Mouse (Mus musculus): ENCODE measurements at regions not wholly inside any gene's neighbourhood (a gene's known extent, or its start where the extent isn't known, plus 50 kb on each side); places are given as distances from the start of the nearest gene placed in this dataset.

DNA sequence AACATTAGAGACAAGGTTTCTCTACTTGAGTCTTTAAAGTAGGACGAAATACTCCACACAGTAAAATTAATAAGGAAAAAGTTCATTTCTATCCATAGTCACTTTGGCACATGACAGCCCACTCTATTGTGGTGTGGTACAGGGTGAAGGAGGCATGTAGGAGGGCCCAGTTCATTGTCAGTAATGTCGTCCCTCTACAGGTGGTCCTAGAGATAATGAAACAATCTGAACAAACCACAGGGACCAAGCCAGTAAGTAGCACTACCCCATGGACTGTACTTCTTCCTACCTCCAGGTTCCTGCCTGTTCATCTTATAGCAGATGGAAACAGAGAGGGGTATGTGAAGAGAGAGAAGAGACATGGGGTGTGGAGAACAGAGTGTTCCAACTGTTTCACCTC lies 102.1 kb upstream of the Mtap start:
- Histone ChIP-seq H3K4me3 (ENCODE audit: low read depth, low read length) (no peak overlapping the region), H3K27ac (ENCODE audit: low read depth, low read length) (no peak overlapping the region), H3K9ac (replicated peaks; ENCODE audit: low read depth, low read length) (no peak overlapping the region), H3K4me2 (ENCODE audit: low read depth, low read length) (no peak overlapping the region), H3K4me1 (ENCODE audit: control insufficient read depth, insufficient read depth, low read length) (no peaks in the 10 kb centered on the region), H3K9me3 (ENCODE audit: control insufficient read depth, low read length) (no peaks in the 10 kb centered on the region), H3K27me3 (ENCODE audit: control insufficient read depth, insufficient read depth, low read length) (no peaks in the 10 kb centered on the region), H3K36me3 (ENCODE audit: control insufficient read depth, insufficient read depth, low read length) (no peaks in the 10 kb centered on the region)
- no peak for ATAC-seq (ENCODE audit: low read depth)
- WGBS: 80% methylated on average over 2 of the region's 2 CpGs

DNA sequence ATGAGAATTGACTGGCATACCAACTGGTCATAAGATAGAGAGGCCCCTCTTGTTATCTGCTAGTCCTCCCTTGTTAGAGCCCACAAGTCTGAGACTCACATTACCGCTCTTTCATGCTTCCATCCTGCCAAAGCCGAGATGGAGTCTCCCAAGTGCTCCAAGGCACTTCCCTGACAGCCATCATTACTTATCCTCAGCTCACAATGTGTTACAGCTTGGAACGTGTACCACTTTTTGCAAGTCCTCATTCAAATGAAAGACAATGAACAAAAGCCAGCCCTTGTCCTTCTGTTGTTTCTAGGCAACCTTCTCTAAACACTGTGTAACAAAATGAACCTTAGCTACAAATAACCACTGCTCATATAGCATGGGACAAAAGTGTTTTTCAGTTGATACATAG lies 102.6 kb upstream of the Mtap start:
- Histone ChIP-seq H3K4me1 (ENCODE audit: control insufficient read depth, insufficient read depth, low read length) (no peaks in the 10 kb centered on the region), H3K36me3 (ENCODE audit: control insufficient read depth, insufficient read depth, low read length) (no peaks in the 10 kb centered on the region), H3K4me3 (ENCODE audit: low read depth, low read length) (no peak overlapping the region), H3K4me2 (ENCODE audit: low read depth, low read length) (no peak overlapping the region), H3K27ac (ENCODE audit: low read depth, low read length) (no peak overlapping the region), H3K9ac (replicated peaks; ENCODE audit: low read depth, low read length) (no peak overlapping the region), H3K27me3 (ENCODE audit: control insufficient read depth, insufficient read depth, low read length) (no peaks in the 10 kb centered on the region), H3K9me3 (ENCODE audit: control insufficient read depth, low read length) (no peaks in the 10 kb centered on the region)
- 43% methylated on average over 3 of the region's 3 CpGs for WGBS
- no peak for ATAC-seq (ENCODE audit: low read depth)

DNA sequence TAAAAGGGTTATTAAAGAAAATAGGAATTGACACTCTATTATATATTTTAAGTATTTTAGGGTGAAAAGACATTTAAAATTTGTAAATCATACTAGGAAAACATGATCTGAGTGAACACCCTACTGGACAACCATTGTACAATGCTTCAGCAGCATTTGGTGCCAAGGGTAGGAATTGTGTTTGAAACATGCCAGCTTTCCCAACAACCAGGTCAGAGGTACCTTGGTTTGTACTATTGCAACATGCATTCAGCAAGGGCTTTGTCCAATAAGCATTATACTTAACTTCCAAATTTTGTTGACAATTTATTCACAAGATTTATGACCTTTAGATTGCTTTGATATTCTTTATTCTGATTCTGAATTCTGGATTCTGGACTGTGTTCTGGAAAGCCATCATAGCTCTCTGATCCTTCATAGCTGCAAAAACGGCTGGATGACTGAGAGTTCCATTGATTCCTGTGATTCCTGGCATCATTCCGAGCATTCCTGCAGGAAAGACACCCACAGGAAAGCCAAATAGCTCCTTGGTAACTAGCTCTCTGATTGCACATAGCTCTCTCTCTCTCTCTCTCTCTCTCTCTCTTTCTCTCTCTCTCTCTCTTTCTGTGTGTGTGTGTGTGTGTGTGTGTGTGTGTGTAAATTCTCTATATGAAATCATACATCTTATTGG lies 124.1 kb upstream of the Mtap start:
- no peaks in the 10 kb centered on the region for H3K27me3 ChIP-seq (ENCODE audit: control insufficient read depth, insufficient read depth, low read length)
- no peaks in the 10 kb centered on the region for H3K4me1 ChIP-seq (ENCODE audit: control insufficient read depth, insufficient read depth, low read length)
- no peak overlapping the region for H3K27ac ChIP-seq (ENCODE audit: low read depth, low read length)
- WGBS: 63% methylated on average over 2 of the region's 2 CpGs
- no peak for ATAC-seq (ENCODE audit: low read depth)
- H3K9me3 ChIP-seq (ENCODE audit: control insufficient read depth, low read length): no peaks in the 10 kb centered on the region
- no peaks in the 10 kb centered on the region for H3K36me3 ChIP-seq (ENCODE audit: control insufficient read depth, insufficient read depth, low read length)
- H3K9ac ChIP-seq (replicated peaks; ENCODE audit: low read depth, low read length): no peak overlapping the region
- H3K4me3 ChIP-seq (ENCODE audit: low read depth, low read length): no peak overlapping the region
- H3K4me2 ChIP-seq (ENCODE audit: low read depth, low read length): no peak overlapping the region

DNA sequence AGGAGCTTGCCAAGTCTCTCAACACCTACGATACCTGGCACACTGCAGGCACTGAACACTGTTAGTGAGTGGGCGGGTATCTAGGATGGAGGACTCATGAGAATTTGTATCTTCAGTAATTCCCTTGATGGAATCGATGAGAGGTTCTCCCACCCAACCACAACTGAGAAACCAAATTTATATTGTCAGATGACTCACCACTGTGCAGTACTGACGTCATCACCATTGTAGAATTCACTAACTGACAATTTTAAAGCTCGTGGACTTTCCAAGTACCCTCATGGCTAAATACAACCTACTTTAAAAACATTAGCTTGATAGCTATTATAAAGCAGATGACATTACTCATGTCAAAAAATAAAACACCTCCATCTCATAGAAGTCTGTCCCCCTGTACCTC lies 128.4 kb upstream of the Mtap start:
- Histone ChIP-seq H3K9me3 (ENCODE audit: control insufficient read depth, low read length) (no peaks in the 10 kb centered on the region), H3K27me3 (ENCODE audit: control insufficient read depth, insufficient read depth, low read length) (no peaks in the 10 kb centered on the region), H3K9ac (replicated peaks; ENCODE audit: low read depth, low read length) (no peak overlapping the region), H3K36me3 (ENCODE audit: control insufficient read depth, insufficient read depth, low read length) (no peaks in the 10 kb centered on the region), H3K27ac (ENCODE audit: low read depth, low read length) (no peak overlapping the region), H3K4me1 (ENCODE audit: control insufficient read depth, insufficient read depth, low read length) (no peaks in the 10 kb centered on the region), H3K4me2 (ENCODE audit: low read depth, low read length) (no peak overlapping the region), H3K4me3 (ENCODE audit: low read depth, low read length) (no peak overlapping the region)
- no peak for ATAC-seq (ENCODE audit: low read depth)
- WGBS: 87% methylated on average over 5 of the region's 5 CpGs

DNA sequence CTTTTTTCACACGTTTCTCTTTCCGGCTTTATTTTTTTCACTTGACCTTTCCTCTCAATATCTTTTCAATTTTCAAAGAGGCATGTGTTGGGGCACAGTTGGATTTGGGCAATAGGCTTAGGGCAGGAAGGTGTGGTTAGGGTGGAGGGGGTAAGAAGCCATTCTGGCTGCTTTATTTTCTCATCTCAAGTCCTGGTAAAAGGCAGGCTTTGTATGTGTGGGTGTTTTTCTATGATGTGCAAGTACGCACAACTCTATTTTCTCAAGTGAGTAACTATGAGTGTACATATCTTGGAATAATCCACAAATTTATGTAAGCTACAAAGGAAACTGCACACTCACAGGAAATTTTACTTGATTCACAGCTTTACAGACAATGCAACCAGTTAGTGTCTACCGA lies 121.5 kb upstream of the Ifne start:
- no peak for ATAC-seq (ENCODE audit: low read depth)
- 89% methylated on average over 4 of the region's 4 CpGs for WGBS

DNA sequence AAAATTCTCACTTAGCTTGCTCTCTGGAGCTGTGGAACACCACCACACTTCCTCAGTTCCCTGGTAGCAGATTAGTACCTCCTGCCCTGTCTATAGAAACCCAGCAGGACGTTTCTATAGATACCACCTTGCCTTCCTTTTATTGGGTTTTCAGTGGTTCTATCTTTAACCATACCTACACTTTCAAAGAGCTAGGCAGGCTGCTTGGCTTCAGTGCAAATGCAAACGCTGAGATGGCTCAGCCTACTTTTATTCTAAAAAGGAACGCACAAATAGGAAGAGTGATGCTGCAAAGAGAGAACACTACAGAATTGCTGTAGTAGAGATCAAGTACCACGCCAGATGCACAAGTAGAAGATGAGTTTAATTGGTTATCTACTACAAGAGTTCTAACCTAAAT lies 120.9 kb upstream of the Ifne start:
- H3K4me3 ChIP-seq (ENCODE audit: low read depth, low read length): no peak overlapping the region
- WGBS: 76% methylated on average over 4 of the region's 4 CpGs

More for the DNA sequence above, 121.5 kb upstream of the Ifne start:
- no peaks in the 10 kb centered on the region for H3K36me3 ChIP-seq (ENCODE audit: control insufficient read depth, insufficient read depth, low read length)
- no peak overlapping the region for H3K9ac ChIP-seq (replicated peaks; ENCODE audit: low read depth, low read length)
- H3K4me1 ChIP-seq (ENCODE audit: control insufficient read depth, insufficient read depth, low read length): no peaks in the 10 kb centered on the region
- H3K9me3 ChIP-seq (ENCODE audit: control insufficient read depth, low read length): no peaks in the 10 kb centered on the region
- H3K4me3 ChIP-seq (ENCODE audit: low read depth, low read length): no peak overlapping the region
- H3K4me2 ChIP-seq (ENCODE audit: low read depth, low read length): no peak overlapping the region
- H3K27ac ChIP-seq (ENCODE audit: low read depth, low read length): no peak overlapping the region
- no peaks in the 10 kb centered on the region for H3K27me3 ChIP-seq (ENCODE audit: control insufficient read depth, insufficient read depth, low read length)

DNA sequence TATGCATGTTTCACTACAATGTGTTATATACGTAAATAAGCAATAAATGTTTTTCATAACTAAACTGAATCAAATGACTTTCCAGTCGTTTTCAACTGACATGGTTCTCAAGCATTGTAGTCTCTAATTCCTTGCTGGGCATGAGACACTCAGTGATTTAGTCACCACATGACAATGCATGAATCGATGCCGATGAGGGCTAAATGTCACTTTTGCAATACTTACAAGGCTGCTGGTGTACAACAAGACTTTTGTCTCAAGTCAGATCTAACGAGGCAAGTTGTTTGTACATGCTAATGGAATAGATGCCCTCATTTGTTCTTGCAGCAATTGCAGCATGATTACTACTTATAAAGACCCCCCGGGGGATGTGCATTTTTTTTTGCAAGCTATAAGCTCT lies 120.2 kb upstream of the Ifne start:
- Histone ChIP-seq H3K9me3 (ENCODE audit: control insufficient read depth, low read length) (no peaks in the 10 kb centered on the region), H3K4me2 (ENCODE audit: low read depth, low read length) (no peak overlapping the region), H3K9ac (replicated peaks; ENCODE audit: low read depth, low read length) (no peak overlapping the region), H3K27ac (ENCODE audit: low read depth, low read length) (no peak overlapping the region), H3K4me3 (ENCODE audit: low read depth, low read length) (no peak overlapping the region), H3K4me1 (ENCODE audit: control insufficient read depth, insufficient read depth, low read length) (no peaks in the 10 kb centered on the region), H3K36me3 (ENCODE audit: control insufficient read depth, insufficient read depth, low read length) (no peaks in the 10 kb centered on the region), H3K27me3 (ENCODE audit: control insufficient read depth, insufficient read depth, low read length) (no peaks in the 10 kb centered on the region)
- no peak for ATAC-seq (ENCODE audit: low read depth)
- 78% methylated on average over 6 of the region's 6 CpGs for WGBS

More for the DNA sequence above, 120.9 kb upstream of the Ifne start:
- H3K4me1 ChIP-seq (ENCODE audit: control insufficient read depth, insufficient read depth, low read length): no peaks in the 10 kb centered on the region
- H3K27ac ChIP-seq (ENCODE audit: low read depth, low read length): no peak overlapping the region
- no peaks in the 10 kb centered on the region for H3K27me3 ChIP-seq (ENCODE audit: control insufficient read depth, insufficient read depth, low read length)
- no peak overlapping the region for H3K4me2 ChIP-seq (ENCODE audit: low read depth, low read length)
- no peak overlapping the region for H3K9ac ChIP-seq (replicated peaks; ENCODE audit: low read depth, low read length)
- ATAC-seq (ENCODE audit: low read depth): no peak
- no peaks in the 10 kb centered on the region for H3K9me3 ChIP-seq (ENCODE audit: control insufficient read depth, low read length)
- no peaks in the 10 kb centered on the region for H3K36me3 ChIP-seq (ENCODE audit: control insufficient read depth, insufficient read depth, low read length)

DNA sequence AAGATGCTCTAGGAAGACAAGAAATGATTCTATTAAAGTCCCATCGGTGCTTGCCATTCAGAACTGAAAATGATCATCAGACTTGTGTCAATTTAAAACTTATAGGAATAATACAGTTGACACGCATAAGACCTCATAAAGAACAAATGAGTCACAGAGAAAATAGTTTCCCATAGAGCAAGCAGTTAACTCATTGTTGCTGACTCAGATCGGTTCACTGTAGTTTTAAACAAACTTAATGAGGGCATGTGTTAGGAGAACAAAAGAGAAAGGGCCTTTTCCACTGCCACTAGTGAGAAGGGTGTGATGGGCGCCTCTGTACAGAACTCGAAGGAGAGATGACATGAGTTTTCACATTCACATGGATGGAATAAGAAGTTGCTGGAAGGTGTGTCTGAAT lies 118.3 kb upstream of the Ifne start:
- 76% methylated on average over 5 of the region's 5 CpGs for WGBS
- Histone ChIP-seq H3K4me2 (ENCODE audit: low read depth, low read length) (no peak overlapping the region), H3K9ac (replicated peaks; ENCODE audit: low read depth, low read length) (no peak overlapping the region), H3K27ac (ENCODE audit: low read depth, low read length) (no peak overlapping the region), H3K9me3 (ENCODE audit: control insufficient read depth, low read length) (no peaks in the 10 kb centered on the region), H3K27me3 (ENCODE audit: control insufficient read depth, insufficient read depth, low read length) (no peaks in the 10 kb centered on the region), H3K4me3 (ENCODE audit: low read depth, low read length) (no peak overlapping the region), H3K4me1 (ENCODE audit: control insufficient read depth, insufficient read depth, low read length) (no peaks in the 10 kb centered on the region), H3K36me3 (ENCODE audit: control insufficient read depth, insufficient read depth, low read length) (no peaks in the 10 kb centered on the region)
- no peak for ATAC-seq (ENCODE audit: low read depth)

DNA sequence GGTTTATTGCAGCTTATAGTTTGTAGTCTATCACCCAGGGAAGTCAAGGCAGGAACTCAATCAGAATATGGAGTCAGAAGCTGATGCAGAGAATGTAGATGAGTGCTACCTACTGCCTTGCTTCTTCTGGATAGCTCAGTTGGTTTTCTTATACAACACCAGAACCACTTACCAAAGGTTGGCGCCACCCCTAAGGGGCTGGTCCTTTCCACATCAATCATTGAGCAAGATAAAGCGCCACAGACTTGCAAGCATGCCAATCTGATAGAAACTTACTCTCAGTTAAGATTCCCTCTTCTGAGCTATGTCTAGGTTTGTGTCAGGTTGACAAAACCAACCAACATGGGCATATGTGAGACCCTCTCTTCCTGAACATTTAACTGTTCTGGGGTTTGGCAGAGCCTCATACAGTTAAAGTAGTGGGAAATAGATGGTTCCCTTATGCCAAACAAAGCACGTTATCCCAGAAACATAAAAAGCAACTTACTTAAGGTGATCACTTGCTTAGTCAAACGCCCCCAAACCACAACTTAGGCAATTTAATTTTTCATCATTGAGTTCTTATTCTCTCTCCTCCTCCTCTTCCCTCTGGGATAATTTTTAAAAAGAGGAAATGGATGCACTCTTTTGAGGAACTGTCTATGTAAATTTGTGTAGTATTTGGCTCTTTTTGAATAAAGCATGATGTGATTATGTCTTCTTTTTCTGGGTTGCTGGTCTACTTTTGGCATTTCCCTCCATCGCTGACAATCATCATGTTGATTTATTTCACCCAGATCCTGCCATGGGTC lies 115.3 kb upstream of the Ifne start:
- no peak for ATAC-seq (ENCODE audit: low read depth)
- no peak overlapping the region for H3K4me3 ChIP-seq (ENCODE audit: low read depth, low read length)

More for the DNA sequence above, 115.3 kb upstream of the Ifne start:
- no peak overlapping the region for H3K9ac ChIP-seq (replicated peaks; ENCODE audit: low read depth, low read length)
- H3K9me3 ChIP-seq (ENCODE audit: control insufficient read depth, low read length): no peaks in the 10 kb centered on the region
- WGBS: 88% methylated on average over 5 of the region's 5 CpGs
- no peaks in the 10 kb centered on the region for H3K27me3 ChIP-seq (ENCODE audit: control insufficient read depth, insufficient read depth, low read length)
- no peak overlapping the region for H3K27ac ChIP-seq (ENCODE audit: low read depth, low read length)
- no peaks in the 10 kb centered on the region for H3K4me1 ChIP-seq (ENCODE audit: control insufficient read depth, insufficient read depth, low read length)
- H3K36me3 ChIP-seq (ENCODE audit: control insufficient read depth, insufficient read depth, low read length): no peaks in the 10 kb centered on the region
- H3K4me2 ChIP-seq (ENCODE audit: low read depth, low read length): no peak overlapping the region

Measured in neural tube, embryonic 14.5 days (tissue).